Mouse (Mus musculus) cerebellum, adult 9-11 months (tissue): ENCODE data around the gene Olfr766-ps1.
"Not testable (repeated sequence)": the region's sequence is repeated elsewhere in the genome, so short reads cannot be mapped to it uniquely, and the experiment has no call there.

Experiments
- DNase-seq: peaks from one replicate; pipeline ENCODE4 v3.0.0; 2022

Gene Olfr766-ps1

GRCm38 (mm10) chr10:129068877-129069276, at the start of gene Olfr766-ps1:
Gene Olfr766-ps1, minus strand, starts transcription at chr10:129068977.
- DNase-seq: no peak

GRCm38 (mm10) chr10:129117761-129118160, 49.0 kb upstream of the Olfr766-ps1 start, which contains the start of gene Olfr769:
Gene Olfr769, minus strand, starts transcription at chr10:129117861.
- DNase-seq: no peak

- DNase-seq: no peak
Observed at GRCm38 (mm10) chr10:129115146-129115545, 46.4 kb upstream of the Olfr766-ps1 start.

- no peak for DNase-seq
Observed at GRCm38 (mm10) chr10:129101231-129101630, 32.5 kb upstream of the Olfr766-ps1 start.

GRCm38 (mm10) chr10:129099275-129099674, 30.5 kb upstream of the Olfr766-ps1 start, which contains the start of gene Olfr768:
Gene Olfr768, minus strand, starts transcription at chr10:129099375.
- DNase-seq: no peak

GRCm38 (mm10) chr10:129082810-129083209, 14.0 kb upstream of the Olfr766-ps1 start, which contains the start of gene Olfr767:
Gene Olfr767, minus strand, starts transcription at chr10:129082910.
- not testable (repeated sequence) for DNase-seq

- not testable (repeated sequence) for DNase-seq
Observed at GRCm38 (mm10) chr10:129049898-129050297, 18.9 kb downstream of the Olfr766-ps1 start, which contains the start of gene Olfr765. Gene Olfr765, minus strand, starts transcription at chr10:129049998.

GRCm38 (mm10) chr10:129039796-129040195, 29.0 kb downstream of the Olfr766-ps1 start, which contains the start of gene Olfr764-ps1:
Gene Olfr764-ps1, minus strand, starts transcription at chr10:129039896.
- no peak for DNase-seq

- no peak for DNase-seq
Observed at GRCm38 (mm10) chr10:129028343-129028742, 40.4 kb downstream of the Olfr766-ps1 start.

- no peak for DNase-seq
Observed at GRCm38 (mm10) chr10:129026018-129026662, 42.6 kb downstream of the Olfr766-ps1 start.

- no peak for DNase-seq
Observed at GRCm38 (mm10) chr10:129023319-129023718, 45.5 kb downstream of the Olfr766-ps1 start.

GRCm38 (mm10) chr10:129014477-129014876, 54.3 kb downstream of the Olfr766-ps1 start:
- no peak for DNase-seq
